Mouse (Mus musculus): ENCODE measurements at regions not wholly inside any gene's neighbourhood (a gene's known extent, or its start where the extent isn't known, plus 50 kb on each side); places are given as distances from the start of the nearest gene placed in this dataset.
A peak's percentile ranks its signal among the peaks of the same experiment; 100 is the strongest.

DNA sequence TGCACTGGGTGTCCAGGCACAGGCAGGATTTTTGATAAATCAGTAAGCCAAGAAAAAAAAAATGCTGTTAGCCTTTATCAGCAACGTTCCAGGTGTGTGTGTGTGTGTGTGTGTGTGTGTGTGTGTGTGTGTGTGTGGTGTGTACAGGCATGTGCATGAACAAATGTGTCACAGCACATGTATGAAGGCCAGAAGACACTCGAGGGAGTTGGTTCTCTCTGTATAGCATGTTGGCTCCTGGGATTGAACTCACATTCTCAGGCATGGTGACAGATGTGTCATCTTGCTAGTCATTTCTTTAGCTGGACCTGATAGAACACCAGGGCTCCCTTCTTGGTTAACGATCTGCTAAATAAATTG lies 74.8 kb upstream of the Caprin1 start:
- Histone ChIP-seq H3K27me3 (replicated peaks) (no peaks in the 10 kb centered on the region), H3K9ac (peak overlapping the region; percentile 29; the same call in 1 of the 2 replicates), H3K36me3 (no peaks in the 10 kb centered on the region), H3K4me3 (no peak overlapping the region), H3K9me3 (replicated peaks) (no peaks in the 10 kb centered on the region), H3K4me1 (peaks cover 63% of the 10 kb centered on the region), H3K4me2 (peak overlapping the region; percentile 22; the same call in 1 of the 2 replicates), H3K27ac (peak overlapping the region; percentile 79)
- peak; percentile 33 for ATAC-seq
- 49% methylated on average over 3 of the region's 3 CpGs for WGBS (ENCODE audit: insufficient replicate concordance)

- no peaks in the 10 kb centered on the region for H3K27me3 ChIP-seq (replicated peaks)
- no peak for ATAC-seq
- H3K4me1 ChIP-seq, result peaks cover 72% of the 10 kb centered on the region
- H3K27ac ChIP-seq, result peak overlapping the region; percentile 83
- no peak overlapping the region for H3K9ac ChIP-seq
- H3K9me3 ChIP-seq (replicated peaks), result no peaks in the 10 kb centered on the region
- 85% methylated on average over 6 of the region's 6 CpGs for WGBS (ENCODE audit: insufficient replicate concordance)
- no peak overlapping the region for H3K4me2 ChIP-seq
- no peaks in the 10 kb centered on the region for H3K36me3 ChIP-seq
- no peak overlapping the region for H3K4me3 ChIP-seq
Observed at GRCm38 (mm10) chr2:103873381-103873780, 75.9 kb upstream of the Caprin1 start.

GRCm38 (mm10) chr2:103874466-103874865 lies 77.0 kb upstream of the Caprin1 start:
- Histone ChIP-seq H3K36me3 (no peaks in the 10 kb centered on the region), H3K9me3 (replicated peaks) (no peaks in the 10 kb centered on the region), H3K9ac (peak overlapping the region; percentile 54), H3K4me3 (no peak overlapping the region), H3K27ac (peak overlapping the region; percentile 83), H3K4me2 (peak overlapping the region; percentile 6; the same call in 1 of the 2 replicates), H3K27me3 (replicated peaks) (no peaks in the 10 kb centered on the region), H3K4me1 (peaks cover 68% of the 10 kb centered on the region)
- ATAC-seq, result peak; percentile 59; the same call in 1 of the 2 replicates
- WGBS (ENCODE audit: insufficient replicate concordance), result 48% methylated on average over 3 of the region's 3 CpGs

- no peaks in the 10 kb centered on the region for H3K36me3 ChIP-seq
- H3K9me3 ChIP-seq (replicated peaks), result no peaks in the 10 kb centered on the region
- no peaks in the 10 kb centered on the region for H3K27me3 ChIP-seq (replicated peaks)
- 81% methylated on average over 8 of the region's 8 CpGs for WGBS (ENCODE audit: insufficient replicate concordance)
- ATAC-seq, result no peak
- no peak overlapping the region for H3K4me3 ChIP-seq
- no peak overlapping the region for H3K9ac ChIP-seq
- peaks cover 75% of the 10 kb centered on the region for H3K4me1 ChIP-seq
- H3K27ac ChIP-seq, result peak overlapping the region; percentile 83
- H3K4me2 ChIP-seq, result no peak overlapping the region
Observed at GRCm38 (mm10) chr2:103875754-103876153, 78.3 kb upstream of the Caprin1 start.

- H3K36me3 ChIP-seq, result no peaks in the 10 kb centered on the region
- no peak overlapping the region for H3K4me2 ChIP-seq
- no peak overlapping the region for H3K9ac ChIP-seq
- peaks cover 76% of the 10 kb centered on the region for H3K4me1 ChIP-seq
- no peaks in the 10 kb centered on the region for H3K9me3 ChIP-seq (replicated peaks)
- no peaks in the 10 kb centered on the region for H3K27me3 ChIP-seq (replicated peaks)
- 65% methylated on average over 2 of the region's 2 CpGs for WGBS (ENCODE audit: insufficient replicate concordance)
- no peak for ATAC-seq
- no peak overlapping the region for H3K27ac ChIP-seq
- H3K4me3 ChIP-seq, result no peak overlapping the region
Observed at GRCm38 (mm10) chr2:103876236-103876635, 78.8 kb upstream of the Caprin1 start.

GRCm38 (mm10) chr2:103881026-103881763 lies 76.6 kb upstream of the Lmo2 start:
- no peak overlapping the region for H3K4me3 ChIP-seq
- H3K4me1 ChIP-seq, result peaks cover 51% of the 10 kb centered on the region
- H3K4me2 ChIP-seq, result peak overlapping the region; percentile 46
- H3K27ac ChIP-seq, result peak overlapping the region; percentile 67
- no peaks in the 10 kb centered on the region for H3K36me3 ChIP-seq
- no peaks in the 10 kb centered on the region for H3K27me3 ChIP-seq (replicated peaks)
- WGBS (ENCODE audit: insufficient replicate concordance), result 17% methylated on average over 10 of the region's 10 CpGs
- H3K9me3 ChIP-seq (replicated peaks), result no peaks in the 10 kb centered on the region
- peak; percentile 82 for ATAC-seq
- peak overlapping the region; percentile 60 for H3K9ac ChIP-seq

DNA sequence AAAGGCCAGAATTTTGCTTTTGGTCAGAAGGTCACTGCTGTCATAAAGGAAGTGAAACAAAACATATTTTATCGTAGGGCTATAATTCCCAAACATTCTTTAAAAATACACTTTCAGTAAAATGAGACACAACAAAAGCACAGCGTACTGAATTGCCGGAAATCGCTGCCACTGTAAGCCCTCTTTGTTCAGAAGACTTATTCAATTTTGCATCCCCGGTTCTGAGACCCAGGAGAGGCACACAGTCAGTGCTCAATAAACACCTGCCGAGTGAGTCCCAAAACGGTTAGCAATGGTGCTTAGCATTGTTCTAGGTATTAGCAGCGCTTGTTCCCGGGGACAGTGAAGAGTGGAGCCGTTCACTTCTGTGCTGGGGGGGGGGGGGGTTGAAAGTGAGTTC lies 72.9 kb upstream of the Lmo2 start:
- 78% methylated on average over 10 of the region's 10 CpGs for WGBS (ENCODE audit: insufficient replicate concordance)
- Histone ChIP-seq H3K27ac (peak overlapping the region; percentile 32; the same call in 1 of the 2 replicates), H3K36me3 (no peaks in the 10 kb centered on the region), H3K9me3 (replicated peaks) (no peaks in the 10 kb centered on the region), H3K4me2 (no peak overlapping the region), H3K4me1 (peaks cover 70% of the 10 kb centered on the region), H3K4me3 (no peak overlapping the region), H3K9ac (no peak overlapping the region), H3K27me3 (replicated peaks) (no peaks in the 10 kb centered on the region)
- no peak for ATAC-seq

- peak overlapping the region; percentile 100 for H3K27ac ChIP-seq
- H3K4me1 ChIP-seq, result peaks cover 76% of the 10 kb centered on the region
- peak; percentile 88 for ATAC-seq
Observed at GRCm38 (mm10) chr2:103888023-103888422, 69.8 kb upstream of the Lmo2 start.

GRCm38 (mm10) chr2:103891240-103891767 lies 66.5 kb upstream of the Lmo2 start:
- WGBS (ENCODE audit: insufficient replicate concordance), result 45% methylated on average over 9 of the region's 9 CpGs
- H3K27ac ChIP-seq, result peak overlapping the region; percentile 100
- no peak overlapping the region for H3K4me2 ChIP-seq
- no peaks in the 10 kb centered on the region for H3K27me3 ChIP-seq (replicated peaks)
- H3K9me3 ChIP-seq (replicated peaks), result no peaks in the 10 kb centered on the region
- ATAC-seq, result no peak
- peaks cover 99% of the 10 kb centered on the region for H3K4me1 ChIP-seq
- H3K36me3 ChIP-seq, result no peaks in the 10 kb centered on the region
- peak overlapping the region; percentile 59; the same call in 1 of the 2 replicates for H3K9ac ChIP-seq
- no peak overlapping the region for H3K4me3 ChIP-seq

More at GRCm38 (mm10) chr2:103888023-103888422, 69.8 kb upstream of the Lmo2 start:
- no peak overlapping the region for H3K4me3 ChIP-seq
- no peaks in the 10 kb centered on the region for H3K9me3 ChIP-seq (replicated peaks)
- WGBS (ENCODE audit: insufficient replicate concordance), result 44% methylated on average over 7 of the region's 7 CpGs
- no peaks in the 10 kb centered on the region for H3K36me3 ChIP-seq
- H3K27me3 ChIP-seq (replicated peaks), result no peaks in the 10 kb centered on the region
- H3K9ac ChIP-seq, result peak overlapping the region; percentile 44
- peak overlapping the region; percentile 15; the same call in 1 of the 2 replicates for H3K4me2 ChIP-seq

GRCm38 (mm10) chr2:103893159-103893740 lies 64.5 kb upstream of the Lmo2 start:
- Histone ChIP-seq H3K27ac (peak overlapping the region; percentile 100), H3K27me3 (replicated peaks) (no peaks in the 10 kb centered on the region), H3K4me1 (peaks cover 99% of the 10 kb centered on the region), H3K36me3 (no peaks in the 10 kb centered on the region), H3K9me3 (replicated peaks) (no peaks in the 10 kb centered on the region), H3K4me2 (peak overlapping the region; percentile 45), H3K4me3 (no peak overlapping the region), H3K9ac (peak overlapping the region; percentile 59)
- WGBS (ENCODE audit: insufficient replicate concordance), result 22% methylated on average over 2 of the region's 2 CpGs
- ATAC-seq, result peak; percentile 2

DNA sequence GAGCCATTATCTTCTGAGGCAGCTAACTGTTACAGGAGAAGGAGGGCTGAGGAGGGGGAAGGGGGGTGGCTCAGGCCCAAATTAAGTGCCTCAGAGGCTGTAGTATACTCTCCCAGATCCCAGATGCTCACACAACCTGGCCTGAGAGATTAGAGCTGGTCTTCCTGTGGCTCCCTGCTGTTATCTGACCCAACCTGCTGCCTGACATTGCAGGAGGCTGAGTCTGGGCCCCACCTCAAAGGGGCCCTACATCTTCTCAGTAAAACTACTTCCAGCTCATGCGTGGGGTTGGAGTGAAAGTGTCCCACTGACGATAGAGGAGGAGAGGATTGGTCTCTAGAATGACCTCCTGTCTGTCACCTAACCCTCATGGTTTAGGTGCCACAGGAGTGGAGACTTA lies 64.0 kb upstream of the Lmo2 start:
- H3K9ac ChIP-seq, result peak overlapping the region; percentile 77
- H3K4me2 ChIP-seq, result peak overlapping the region; percentile 77
- peak overlapping the region; percentile 100 for H3K27ac ChIP-seq
- ATAC-seq, result peak; percentile 93
- H3K27me3 ChIP-seq (replicated peaks), result no peaks in the 10 kb centered on the region
- no peaks in the 10 kb centered on the region for H3K36me3 ChIP-seq
- no peaks in the 10 kb centered on the region for H3K9me3 ChIP-seq (replicated peaks)
- WGBS (ENCODE audit: insufficient replicate concordance), result 10% methylated on average over 2 of the region's 2 CpGs
- H3K4me1 ChIP-seq, result peaks cover 97% of the 10 kb centered on the region
- peak overlapping the region; percentile 44 for H3K4me3 ChIP-seq

DNA sequence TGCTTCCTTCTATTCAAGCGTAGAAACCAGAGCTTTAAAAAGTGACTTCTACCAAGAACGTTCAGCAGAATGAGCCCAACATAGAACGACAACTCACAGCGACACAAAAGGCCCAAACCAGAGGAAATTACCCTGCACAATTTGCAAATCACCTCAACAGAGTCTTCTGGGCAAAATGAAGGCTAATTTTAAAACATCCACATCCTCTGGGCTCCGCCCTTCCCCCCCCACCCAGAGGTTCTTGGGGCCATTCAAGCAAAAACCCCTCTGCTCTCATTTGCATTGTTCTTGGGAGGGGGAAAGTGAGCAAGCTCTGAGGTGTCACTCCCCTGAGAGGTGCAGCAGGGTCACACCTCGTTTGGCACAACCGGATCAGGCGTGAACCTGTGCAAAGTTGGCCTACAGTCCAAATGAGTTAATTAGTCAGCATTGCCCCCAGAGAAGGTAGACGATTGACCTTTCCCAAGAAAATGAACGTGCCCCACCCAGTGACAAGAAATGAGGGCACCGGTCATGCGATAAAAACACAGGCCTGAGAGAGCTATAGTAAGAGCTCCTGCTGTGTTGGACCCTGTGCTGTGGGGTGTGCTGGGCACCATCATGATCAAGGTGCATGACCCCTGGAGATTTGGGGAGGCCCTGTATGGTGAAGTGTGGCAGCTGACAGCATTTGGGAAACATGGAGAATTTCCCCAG lies 62.7 kb upstream of the Lmo2 start:
- Histone ChIP-seq H3K27ac (peak overlapping the region; percentile 100), H3K4me2 (peak overlapping the region; percentile 77), H3K4me1 (peaks cover 98% of the 10 kb centered on the region), H3K9me3 (replicated peaks) (no peaks in the 10 kb centered on the region), H3K9ac (peak overlapping the region; percentile 77), H3K36me3 (no peaks in the 10 kb centered on the region), H3K4me3 (peak overlapping the region; percentile 44), H3K27me3 (replicated peaks) (no peaks in the 10 kb centered on the region)
- WGBS (ENCODE audit: insufficient replicate concordance), result 25% methylated on average over 12 of the region's 12 CpGs
- no peak; the same call in 1 of the 2 replicates for ATAC-seq
